Mouse (Mus musculus) stomach, postnatal 0 days (tissue): Measurements from ENCODE around the gene Phgr1.

Experiments used
- CTCF ChIP-seq: IDR thresholded peaks from 2 replicates; pipeline ENCODE4 v1.5.1; 2016; ENCODE audit warnings: antibody characterized with exemption, low read depth, mild to moderate bottlenecking, moderate library complexity
- EP300 ChIP-seq: optimal IDR thresholded peaks from 2 replicates; pipeline ENCODE3; 2016; ENCODE audit warnings: antibody characterized with exemption

DNA sequence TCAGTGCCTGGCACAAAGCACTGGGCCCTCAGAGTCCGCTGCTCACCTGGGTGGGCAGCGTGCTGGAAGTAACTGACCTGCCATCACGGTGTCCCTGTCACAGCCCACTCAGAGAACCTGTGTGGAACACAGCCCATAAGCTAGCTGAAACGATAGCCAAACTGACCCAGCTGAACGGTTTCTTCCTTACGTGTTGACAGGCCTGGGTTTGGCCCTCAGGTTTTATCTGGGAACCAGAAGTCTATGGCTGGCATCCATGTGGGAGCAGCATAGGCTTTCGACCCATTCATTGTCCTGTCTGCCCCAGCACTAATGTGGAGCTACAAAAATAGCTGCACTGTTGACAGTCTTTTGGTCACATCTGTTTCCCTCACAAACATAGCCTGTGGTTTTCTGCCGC lies 22.1 kb upstream of the Phgr1 start:
- TF ChIP-seq CTCF (no peak), EP300 (no peak)
